Mouse (Mus musculus): Measurements from ENCODE around the gene Agpat1. TPM values are rescaled to one million over a fixed set of nuclear protein-coding genes. Genes with fewer than 3 reads are reported as not detected.

Agpat1 gene
- polyA plus RNA-seq, 1 experiment from 2014 or later = 64.8 TPM

GRCm38 (mm10) chr17:34646906-34647787, 43.1 kb downstream of the Agpat1 start, which contains the start of gene Atf6b:
Atf6b (plus strand) TSS chr17:34647146.
- Histone ChIP-seq H3K27ac (ENCODE audit: low read depth, low read length) (peak within 1 kb of the TSS; percentile 34), H3K9me3 (ENCODE audit: control insufficient read depth, low read length) (no peaks in the 10 kb centered on the region), H3K27me3 (replicated peaks; ENCODE audit: control insufficient read depth, insufficient read depth, low read length) (no peaks in the 10 kb centered on the region), H3K4me1 (replicated peaks; ENCODE audit: control insufficient read depth, insufficient read depth, low read length) (peaks cover 19% of the 10 kb centered on the region), H3K36me3 (ENCODE audit: control insufficient read depth, insufficient read depth, low read length) (peaks cover 25% of the 10 kb centered on the region), H3K4me3 (ENCODE audit: low read depth, low read length) (peak within 1 kb of the TSS; percentile 71), H3K4me2 (peak within 1 kb of the TSS; percentile 79), H3K9ac (ENCODE audit: low read depth, low read length) (peak within 1 kb of the TSS; percentile 74)
- WGBS = 1% methylated on average over 66 of the region's 66 CpGs
- DNase-seq (ENCODE audit: low spot score) (peak; percentile 87), ATAC-seq (replicated peaks; ENCODE audit: low FRiP score) (peak; percentile 94)

- Histone ChIP-seq H3K4me1 (replicated peaks; ENCODE audit: control insufficient read depth, insufficient read depth, low read length) (peaks cover 19% of the 10 kb centered on the region), H3K27me3 (replicated peaks; ENCODE audit: control insufficient read depth, insufficient read depth, low read length) (no peaks in the 10 kb centered on the region), H3K9me3 (ENCODE audit: control insufficient read depth, low read length) (no peaks in the 10 kb centered on the region), H3K4me3 (ENCODE audit: low read depth, low read length) (peak overlapping the region; percentile 71), H3K36me3 (ENCODE audit: control insufficient read depth, insufficient read depth, low read length) (peaks cover 28% of the 10 kb centered on the region), H3K4me2 (peak overlapping the region; percentile 79), H3K27ac (ENCODE audit: low read depth, low read length) (no peak overlapping the region), H3K9ac (ENCODE audit: low read depth, low read length) (peak overlapping the region; percentile 74; the same call in 1 of the 2 replicates)
- WGBS = 83% methylated on average over 16 of the region's 16 CpGs
- DNase-seq (ENCODE audit: low spot score) (no peak), ATAC-seq (replicated peaks; ENCODE audit: low FRiP score) (no peak)
These were observed 44.3 kb downstream of the Agpat1 start for GRCm38 (mm10) chr17:34648141-34648890.

- H3K9me3 ChIP-seq (ENCODE audit: control insufficient read depth, low read length) = no peaks in the 10 kb centered on the region
- no peak overlapping the region for H3K4me3 ChIP-seq (ENCODE audit: low read depth, low read length)
- DNase-seq (ENCODE audit: low spot score) = no peak
- WGBS = 83% methylated on average over 18 of the region's 18 CpGs
- H3K27ac ChIP-seq (ENCODE audit: low read depth, low read length) = no peak overlapping the region
- H3K4me2 ChIP-seq = no peak overlapping the region
- H3K36me3 ChIP-seq (ENCODE audit: control insufficient read depth, insufficient read depth, low read length) = peaks cover 28% of the 10 kb centered on the region
- no peaks in the 10 kb centered on the region for H3K27me3 ChIP-seq (replicated peaks; ENCODE audit: control insufficient read depth, insufficient read depth, low read length)
- peaks cover 19% of the 10 kb centered on the region for H3K4me1 ChIP-seq (replicated peaks; ENCODE audit: control insufficient read depth, insufficient read depth, low read length)
- no peak overlapping the region for H3K9ac ChIP-seq (ENCODE audit: low read depth, low read length)
- ATAC-seq (replicated peaks; ENCODE audit: low FRiP score) = no peak
These were observed 45.2 kb downstream of the Agpat1 start for GRCm38 (mm10) chr17:34649106-34649864.

- 93% methylated on average over 14 of the region's 14 CpGs for WGBS
- H3K36me3 ChIP-seq (ENCODE audit: control insufficient read depth, insufficient read depth, low read length) = peaks cover 28% of the 10 kb centered on the region
- no peak for ATAC-seq (replicated peaks; ENCODE audit: low FRiP score)
These were observed 46.7 kb downstream of the Agpat1 start for GRCm38 (mm10) chr17:34650781-34651180.

GRCm38 (mm10) chr17:34651507-34652221, 47.6 kb downstream of the Agpat1 start:
- 56% methylated on average over 19 of the region's 19 CpGs for WGBS
- peaks cover 9% of the 10 kb centered on the region for H3K4me1 ChIP-seq (replicated peaks; ENCODE audit: control insufficient read depth, insufficient read depth, low read length)
- peaks cover 26% of the 10 kb centered on the region for H3K36me3 ChIP-seq (ENCODE audit: control insufficient read depth, insufficient read depth, low read length)
- no peak overlapping the region for H3K27ac ChIP-seq (ENCODE audit: low read depth, low read length)
- ATAC-seq (replicated peaks; ENCODE audit: low FRiP score) = no peak
- H3K9me3 ChIP-seq (ENCODE audit: control insufficient read depth, low read length) = no peaks in the 10 kb centered on the region
- no peak for DNase-seq (ENCODE audit: low spot score)
- H3K9ac ChIP-seq (ENCODE audit: low read depth, low read length) = no peak overlapping the region
- no peak overlapping the region for H3K4me3 ChIP-seq (ENCODE audit: low read depth, low read length)
- H3K4me2 ChIP-seq = no peak overlapping the region
- H3K27me3 ChIP-seq (replicated peaks; ENCODE audit: control insufficient read depth, insufficient read depth, low read length) = no peaks in the 10 kb centered on the region

More at GRCm38 (mm10) chr17:34650781-34651180, 46.7 kb downstream of the Agpat1 start:
- Histone ChIP-seq H3K27ac (ENCODE audit: low read depth, low read length) (no peak overlapping the region), H3K4me1 (replicated peaks; ENCODE audit: control insufficient read depth, insufficient read depth, low read length) (peaks cover 16% of the 10 kb centered on the region), H3K4me2 (no peak overlapping the region), H3K4me3 (ENCODE audit: low read depth, low read length) (no peak overlapping the region), H3K27me3 (replicated peaks; ENCODE audit: control insufficient read depth, insufficient read depth, low read length) (no peaks in the 10 kb centered on the region), H3K9ac (ENCODE audit: low read depth, low read length) (no peak overlapping the region), H3K9me3 (ENCODE audit: control insufficient read depth, low read length) (no peaks in the 10 kb centered on the region)
- DNase-seq (ENCODE audit: low spot score) = no peak

- Histone ChIP-seq H3K9ac (ENCODE audit: low read depth, low read length) (no peak overlapping the region), H3K27ac (ENCODE audit: low read depth, low read length) (no peak overlapping the region), H3K4me3 (ENCODE audit: low read depth, low read length) (no peak overlapping the region), H3K36me3 (ENCODE audit: control insufficient read depth, insufficient read depth, low read length) (peaks cover 26% of the 10 kb centered on the region), H3K27me3 (replicated peaks; ENCODE audit: control insufficient read depth, insufficient read depth, low read length) (no peaks in the 10 kb centered on the region; the same call in 1 of the 2 replicates), H3K9me3 (ENCODE audit: control insufficient read depth, low read length) (no peaks in the 10 kb centered on the region), H3K4me2 (no peak overlapping the region), H3K4me1 (replicated peaks; ENCODE audit: control insufficient read depth, insufficient read depth, low read length) (peaks cover 9% of the 10 kb centered on the region)
- no peak for ATAC-seq (replicated peaks; ENCODE audit: low FRiP score)
- no peak for DNase-seq (ENCODE audit: low spot score)
- WGBS = 94% methylated on average over 10 of the region's 10 CpGs
These were observed 48.5 kb downstream of the Agpat1 start for GRCm38 (mm10) chr17:34652546-34652945.

GRCm38 (mm10) chr17:34652985-34653384, 48.9 kb downstream of the Agpat1 start:
- DNase-seq (ENCODE audit: low spot score) = no peak
- WGBS = 88% methylated on average over 8 of the region's 8 CpGs
- H3K36me3 ChIP-seq (ENCODE audit: control insufficient read depth, insufficient read depth, low read length) = peaks cover 26% of the 10 kb centered on the region

More at GRCm38 (mm10) chr17:34652985-34653384, 48.9 kb downstream of the Agpat1 start:
- Histone ChIP-seq H3K4me1 (replicated peaks; ENCODE audit: control insufficient read depth, insufficient read depth, low read length) (peaks cover 6% of the 10 kb centered on the region), H3K9me3 (ENCODE audit: control insufficient read depth, low read length) (no peaks in the 10 kb centered on the region), H3K4me3 (ENCODE audit: low read depth, low read length) (no peak overlapping the region), H3K9ac (ENCODE audit: low read depth, low read length) (no peak overlapping the region), H3K4me2 (no peak overlapping the region), H3K27me3 (replicated peaks; ENCODE audit: control insufficient read depth, insufficient read depth, low read length) (no peaks in the 10 kb centered on the region; the same call in 1 of the 2 replicates), H3K27ac (ENCODE audit: low read depth, low read length) (no peak overlapping the region)
- no peak for ATAC-seq (replicated peaks; ENCODE audit: low FRiP score)
